Mouse (Mus musculus) cerebellum, adult 11 months (tissue): Measurements from ENCODE around the gene Tmod1.
A peak's percentile ranks its signal among the peaks of the same experiment; 100 is the strongest.

Experiments
- DNase-seq: peaks from one replicate; pipeline ENCODE4 v3.0.0; 2022

The Tmod1 gene

DNA sequence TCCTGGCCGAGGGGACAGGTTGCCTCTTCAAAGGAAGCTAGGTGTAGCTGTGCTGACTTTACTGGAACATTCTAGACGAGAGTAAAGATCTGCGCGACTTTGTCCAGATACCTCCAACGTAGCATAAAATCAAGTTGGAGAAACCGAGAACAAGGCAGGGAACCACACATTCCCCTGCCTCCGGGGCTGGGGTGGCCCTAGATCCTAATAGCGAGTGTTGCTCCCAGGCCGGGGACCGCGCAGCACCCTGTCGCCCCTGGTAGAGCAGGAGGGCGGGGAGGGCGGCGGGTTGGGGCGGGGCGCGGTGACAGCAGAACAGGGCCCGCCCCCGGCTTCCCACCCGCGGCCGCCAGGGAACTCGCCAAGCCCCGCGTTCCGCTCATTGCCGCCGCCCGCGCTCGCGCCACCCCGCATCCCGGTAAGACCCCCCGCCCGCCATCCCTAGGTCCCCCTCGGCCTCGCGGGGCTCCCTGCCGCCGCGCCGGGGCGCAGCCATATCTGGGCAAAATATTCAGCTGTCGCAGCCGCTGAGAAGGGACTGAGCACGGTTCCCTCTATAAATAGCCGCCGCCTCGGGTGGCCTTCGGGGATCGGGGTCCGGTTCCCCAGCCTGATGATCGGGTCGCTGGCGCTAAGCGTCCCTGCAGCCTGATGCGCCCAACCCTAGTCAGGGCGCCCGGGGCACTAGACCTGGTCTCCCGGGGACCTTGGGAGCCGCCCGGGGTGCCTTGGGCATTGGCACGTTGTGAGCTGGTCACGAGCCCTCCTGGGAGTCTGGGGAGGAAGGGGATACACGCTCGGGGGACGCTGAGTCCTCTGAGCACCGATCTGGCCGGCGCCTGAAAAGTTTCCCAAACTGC, at the start of gene Tmod1:
Gene Tmod1, plus strand, starts transcription at position 44 of the 860 bp plus-strand sequence.
- peak; percentile 80 for DNase-seq

DNA sequence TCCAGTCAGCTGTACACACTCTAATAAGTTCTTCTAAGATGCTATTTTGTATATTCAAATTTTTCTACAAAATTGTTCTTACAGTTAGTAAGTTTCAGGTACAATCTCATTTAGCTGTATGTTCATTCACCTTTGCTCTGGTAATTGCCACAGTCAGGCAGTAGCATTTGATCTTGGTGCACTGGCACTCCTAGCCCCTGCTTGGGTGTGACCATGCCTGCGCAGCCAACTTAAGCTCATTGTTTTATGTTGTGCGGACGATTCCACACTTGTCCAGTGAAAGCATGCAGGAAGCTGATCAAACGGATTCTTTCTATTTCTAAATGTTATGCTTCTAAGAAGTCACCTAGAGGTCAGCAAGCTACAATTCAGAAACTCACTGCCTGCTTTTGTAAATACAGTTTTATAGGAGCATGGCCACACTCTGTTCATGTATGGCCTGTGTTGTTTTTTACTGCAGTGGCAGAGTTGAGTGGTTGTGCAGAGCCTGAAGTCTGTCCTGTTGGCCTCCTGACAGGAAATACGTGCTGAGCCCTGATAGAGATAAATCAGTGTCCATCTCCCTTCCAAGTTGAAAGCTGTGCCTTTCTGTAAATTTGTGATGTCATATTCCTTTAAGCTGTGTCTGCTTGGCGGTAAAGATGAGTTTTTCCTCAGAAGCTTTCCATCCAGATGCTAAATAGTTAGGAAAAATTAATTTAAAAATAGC, 48.2 kb upstream of the Tmod1 start:
- DNase-seq = no peak

DNA sequence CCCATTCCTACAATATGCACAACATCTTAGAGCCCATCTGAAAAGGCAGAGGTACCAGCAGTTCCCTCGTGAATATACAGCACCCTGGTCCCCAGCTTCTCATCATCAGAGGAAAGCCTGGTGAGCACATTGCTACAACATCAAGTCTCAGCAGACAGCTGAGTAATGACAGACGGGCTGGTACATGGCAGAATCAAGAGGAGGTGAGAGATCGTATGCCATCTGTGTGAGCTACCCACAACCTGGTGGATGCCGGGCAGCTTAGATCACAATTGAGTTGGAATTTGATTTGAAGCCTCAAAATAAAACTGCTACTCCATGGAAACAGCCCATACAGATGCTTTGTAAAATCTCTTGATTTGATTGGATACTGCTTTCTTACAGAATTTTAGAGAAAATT, 40.2 kb upstream of the Tmod1 start:
- DNase-seq = no peak

DNA sequence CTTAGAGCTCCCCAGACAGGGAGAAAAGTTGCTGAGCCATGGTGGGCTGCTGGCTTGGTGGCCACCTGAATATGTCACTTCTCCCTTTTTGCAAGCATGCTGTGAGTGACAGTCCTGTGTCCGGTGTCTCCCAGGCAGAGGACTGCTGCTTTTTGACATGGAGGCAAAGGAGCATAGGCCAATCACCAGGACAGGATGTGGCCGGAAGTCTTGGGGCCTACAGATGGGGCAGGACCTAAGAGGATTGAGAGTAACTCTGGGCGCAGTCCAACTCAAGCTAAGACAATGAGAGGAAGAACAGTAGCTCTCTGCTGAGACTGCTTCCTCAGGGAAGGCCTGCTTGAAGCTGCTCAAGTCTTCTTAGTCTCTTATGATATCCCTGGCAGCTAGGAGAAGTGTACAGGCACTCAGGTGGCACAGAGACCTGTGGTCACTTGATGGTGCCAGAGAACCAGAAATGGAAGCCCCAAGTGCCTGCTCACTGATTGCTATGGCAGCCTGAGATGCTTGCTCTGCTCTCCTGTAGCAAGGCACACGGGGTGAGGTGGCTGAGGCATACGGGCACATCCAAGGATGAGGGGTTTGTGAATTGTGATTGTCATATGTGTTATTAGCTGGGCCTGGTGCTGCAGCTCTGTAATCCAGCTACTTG, 30.5 kb upstream of the Tmod1 start:
- DNase-seq = no peak

DNA sequence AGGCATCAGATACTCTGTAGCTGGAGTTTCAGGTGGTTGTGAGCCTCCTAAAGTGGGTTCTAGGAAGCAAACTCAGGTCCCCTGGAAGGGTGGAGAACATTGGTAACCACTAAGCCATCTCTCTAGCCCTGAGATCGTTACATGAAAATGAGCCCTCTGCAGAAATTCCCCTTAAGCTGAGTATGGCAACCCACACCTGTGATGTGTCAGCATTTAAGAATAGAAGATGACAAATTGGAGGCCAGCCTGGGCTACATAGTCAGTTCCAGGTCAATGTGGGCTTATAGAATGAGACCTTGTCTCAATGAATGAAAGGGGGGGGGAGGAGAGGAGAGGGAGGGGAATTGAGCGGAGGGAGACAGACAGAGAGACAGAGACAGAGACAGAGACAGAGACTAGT, 27.0 kb upstream of the Tmod1 start:
- no peak for DNase-seq

DNA sequence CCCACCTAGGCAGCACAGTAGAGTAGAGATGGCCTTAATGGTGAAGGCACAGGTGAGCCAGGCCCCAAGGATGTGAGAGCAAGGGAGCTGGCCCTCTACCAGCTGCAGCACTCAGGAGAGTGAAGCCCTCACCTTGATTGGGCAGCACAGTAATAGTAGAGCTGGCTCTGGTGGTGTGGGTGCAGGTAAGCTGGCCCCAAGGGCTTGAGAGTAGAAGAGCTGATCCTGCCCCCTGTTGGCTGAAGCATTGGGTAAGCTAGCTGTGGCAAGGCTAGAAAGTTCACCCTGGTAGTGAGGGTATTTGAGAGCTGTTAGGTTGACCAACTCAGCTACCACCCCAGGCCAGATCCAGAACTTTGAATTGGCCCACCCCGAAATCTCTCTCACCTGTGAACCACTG, 23.1 kb upstream of the Tmod1 start:
- DNase-seq = no peak

DNA sequence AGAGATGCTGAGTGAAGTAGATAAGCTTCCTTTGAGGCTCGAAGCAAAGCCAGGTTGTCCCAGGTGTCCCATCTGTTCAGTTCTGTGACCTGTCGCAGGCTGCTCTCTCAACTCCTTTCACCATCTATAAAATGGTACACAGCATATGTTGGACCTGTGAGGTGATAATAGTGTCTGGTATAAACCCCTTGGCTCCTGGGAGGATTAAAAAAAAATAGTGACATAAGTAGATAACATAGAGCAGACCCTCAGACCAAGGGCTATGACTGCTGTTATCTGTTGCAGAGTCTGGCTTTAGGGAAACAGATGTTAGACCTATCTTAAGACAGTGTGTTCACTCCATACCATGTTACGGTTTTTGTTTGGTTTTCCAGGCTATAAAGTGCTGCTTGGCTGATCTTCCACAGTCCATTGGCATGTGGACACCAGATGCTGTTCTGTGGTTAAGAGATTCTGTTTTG, 15.7 kb upstream of the Tmod1 start:
- DNase-seq = no peak

DNA sequence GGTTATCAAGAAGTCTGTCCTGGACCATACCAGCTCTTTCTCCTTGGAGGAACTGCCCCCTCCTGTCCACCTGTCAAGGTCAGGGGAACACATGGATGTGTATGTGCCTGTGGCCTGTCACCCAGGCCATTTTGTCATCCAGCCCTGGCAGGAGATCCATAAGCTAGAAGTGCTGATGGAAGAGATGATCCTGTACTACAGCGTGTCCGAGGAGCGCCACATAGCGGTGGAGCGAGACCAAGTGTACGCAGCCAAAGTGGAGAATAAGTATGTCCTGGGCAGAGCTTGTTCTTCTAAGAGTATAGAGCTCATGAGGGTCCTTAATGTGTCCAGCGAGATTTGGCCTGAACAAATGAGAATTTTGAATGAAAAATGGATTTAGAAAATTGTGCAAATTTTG, 12.8 kb upstream of the Tmod1 start:
- DNase-seq = no peak

DNA sequence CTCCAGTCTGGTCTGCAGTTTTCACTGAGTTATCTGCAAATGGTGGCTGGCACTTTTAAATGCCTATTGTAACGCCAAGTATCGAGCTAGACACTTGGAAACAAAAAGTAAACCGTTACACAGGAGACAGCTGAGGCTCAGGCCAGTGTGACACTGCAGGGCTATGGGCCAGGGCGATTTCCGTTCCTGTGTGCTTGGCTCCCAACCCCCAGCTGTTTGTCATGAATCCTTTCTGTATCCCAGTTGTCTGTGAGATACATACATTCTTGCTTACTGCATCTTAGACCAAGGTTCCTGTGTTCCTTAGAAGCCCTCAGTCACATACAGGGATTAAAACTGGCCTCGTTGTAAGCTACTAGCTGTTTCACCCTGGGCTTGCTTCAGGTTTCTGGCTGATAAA, 10.5 kb upstream of the Tmod1 start:
- no peak for DNase-seq

DNA sequence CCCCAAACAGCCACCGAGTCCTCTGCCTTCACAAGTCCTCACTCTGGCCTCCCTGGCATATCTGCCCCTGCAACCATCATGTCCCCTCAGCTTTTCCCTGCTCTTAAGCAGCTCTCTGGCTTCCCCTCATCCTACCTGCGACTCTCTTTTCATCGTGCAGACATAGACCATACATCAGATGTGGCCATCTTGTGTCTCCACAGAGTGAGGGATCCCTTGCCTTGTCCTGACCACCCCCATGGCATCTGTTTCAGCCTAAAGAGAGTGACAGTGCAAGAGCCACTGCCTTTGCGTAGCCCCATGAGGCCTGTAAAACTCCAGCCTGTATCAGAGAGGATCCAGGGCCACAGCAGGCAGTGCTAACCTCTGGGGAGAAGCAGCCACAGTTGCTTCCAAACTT, 10.0 kb upstream of the Tmod1 start:
- no peak for DNase-seq

DNA sequence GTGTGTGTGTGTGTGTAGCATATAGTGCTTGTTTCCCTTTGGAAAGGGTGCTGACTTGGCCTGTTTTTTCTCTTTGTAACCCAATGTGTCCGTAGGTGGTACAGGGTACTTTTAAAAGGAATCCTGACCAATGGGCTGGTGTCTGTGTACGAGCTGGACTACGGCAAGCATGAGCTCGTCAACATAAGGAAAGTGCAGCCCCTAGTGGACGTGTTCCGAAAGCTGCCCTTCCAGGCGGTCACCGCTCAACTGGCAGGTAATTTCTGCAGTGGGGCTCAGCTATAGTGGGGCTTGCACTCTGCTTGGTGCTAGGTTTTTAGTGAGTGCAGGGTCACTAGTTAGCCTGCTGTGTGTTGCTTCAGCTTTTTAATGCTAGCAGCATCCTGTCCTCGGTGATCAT, 9.2 kb upstream of the Tmod1 start:
- DNase-seq = no peak

DNA sequence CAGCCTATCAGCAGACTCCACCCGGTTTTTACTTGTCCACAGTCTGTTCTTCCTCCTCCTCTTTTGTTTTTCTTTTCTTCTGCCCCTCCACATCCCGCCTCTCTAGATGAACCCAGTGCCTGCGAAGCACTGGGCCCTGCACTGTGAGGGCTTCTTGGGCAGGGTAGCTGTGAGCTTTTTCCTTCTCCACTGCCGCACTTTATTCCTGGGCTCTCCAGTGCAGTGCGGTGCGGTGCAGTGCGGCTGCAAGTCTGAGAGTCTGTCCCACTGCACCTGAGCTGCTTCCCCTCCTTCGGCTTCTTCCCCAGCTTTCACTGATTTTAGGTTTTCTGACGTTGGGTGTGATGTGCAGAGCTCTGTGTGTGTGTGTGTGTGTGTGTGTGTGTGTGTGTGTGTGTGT, 6.3 kb upstream of the Tmod1 start:
- no peak for DNase-seq

DNA sequence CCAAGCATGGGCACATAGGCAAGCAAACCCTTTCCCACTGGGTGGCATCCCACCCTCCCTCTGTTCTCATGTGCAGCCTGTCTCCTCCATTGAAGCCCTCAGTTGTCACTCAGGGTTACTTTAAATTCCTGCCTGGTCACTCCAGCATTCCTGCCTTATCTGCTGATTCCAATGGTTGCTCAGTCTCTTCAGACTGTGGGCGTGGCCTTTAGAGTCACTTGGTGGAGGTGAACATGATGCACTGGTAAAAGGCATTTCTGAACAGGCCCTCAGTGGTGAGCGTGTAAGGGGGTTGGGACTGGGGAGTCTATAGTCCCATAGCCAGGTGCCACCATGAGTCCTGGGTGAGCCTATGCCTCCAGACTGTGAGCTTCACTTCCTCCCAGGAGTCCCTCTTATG, 5.5 kb upstream of the Tmod1 start:
- DNase-seq = no peak

DNA sequence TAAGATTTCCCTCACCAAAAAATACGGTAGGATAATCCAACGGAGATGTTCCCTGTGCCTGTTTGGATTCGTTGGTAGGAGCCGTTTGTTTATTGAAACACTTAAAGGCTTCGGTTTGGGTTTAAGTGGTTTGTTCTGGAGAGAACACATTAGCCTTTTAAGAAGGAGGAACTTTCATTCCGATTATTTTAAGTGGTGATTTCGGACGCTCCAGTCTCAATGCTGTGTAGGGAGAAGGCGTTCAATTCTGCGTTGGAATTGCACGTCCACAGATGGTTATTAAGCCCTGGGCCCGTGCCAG, 194 bp upstream of the Tmod1 start:
- no peak for DNase-seq

DNA sequence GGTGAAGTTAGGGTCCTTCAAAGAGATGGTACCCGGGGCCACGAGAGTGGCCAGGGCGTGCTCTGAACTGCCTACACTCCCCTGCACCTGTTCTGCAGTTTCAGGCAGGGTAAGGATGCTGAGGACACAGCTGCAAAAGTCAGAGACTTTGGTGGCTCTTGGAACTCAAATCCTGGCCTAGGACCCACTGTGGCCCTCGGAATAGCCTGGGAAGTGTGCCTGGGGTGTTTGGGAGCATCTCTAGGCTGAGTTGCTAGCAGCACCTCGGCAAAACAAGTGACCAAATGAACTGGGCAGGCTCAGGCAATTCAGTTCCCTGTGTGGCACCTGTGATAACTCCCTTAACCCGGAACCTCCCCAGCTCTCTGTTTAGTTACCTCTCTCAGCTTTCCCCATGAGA, 1.2 kb downstream of the Tmod1 start:
- DNase-seq = no peak

DNA sequence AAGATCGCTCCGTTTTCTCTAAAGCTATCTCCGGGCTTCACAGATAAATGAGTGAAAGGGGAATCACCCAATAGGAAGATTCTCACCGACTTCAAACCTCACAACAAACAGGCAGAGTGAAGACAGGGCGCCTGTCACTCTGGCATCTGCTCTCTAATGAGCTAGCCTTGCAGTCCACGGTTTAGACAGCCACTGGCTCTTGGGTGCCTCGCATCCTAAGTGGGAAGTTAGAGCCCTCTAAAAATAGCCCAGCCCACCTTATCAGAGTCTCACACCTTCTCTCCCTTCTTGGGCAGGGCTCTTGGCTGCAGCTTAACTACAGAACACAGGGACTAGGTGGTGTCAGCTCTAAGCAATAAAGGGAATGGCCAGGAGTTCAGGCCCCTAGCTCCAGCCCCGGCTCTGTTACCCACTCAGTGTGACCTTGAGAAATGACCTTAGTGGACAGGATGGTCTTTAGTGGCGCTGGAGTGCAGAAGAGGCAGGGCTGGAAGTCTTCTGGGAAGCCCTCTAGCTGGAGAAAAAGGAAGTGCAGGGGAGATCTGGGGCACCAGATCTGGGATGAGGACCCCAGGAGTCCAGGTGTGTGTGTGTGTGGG, 2.0 kb downstream of the Tmod1 start:
- peak; percentile 64 for DNase-seq

DNA sequence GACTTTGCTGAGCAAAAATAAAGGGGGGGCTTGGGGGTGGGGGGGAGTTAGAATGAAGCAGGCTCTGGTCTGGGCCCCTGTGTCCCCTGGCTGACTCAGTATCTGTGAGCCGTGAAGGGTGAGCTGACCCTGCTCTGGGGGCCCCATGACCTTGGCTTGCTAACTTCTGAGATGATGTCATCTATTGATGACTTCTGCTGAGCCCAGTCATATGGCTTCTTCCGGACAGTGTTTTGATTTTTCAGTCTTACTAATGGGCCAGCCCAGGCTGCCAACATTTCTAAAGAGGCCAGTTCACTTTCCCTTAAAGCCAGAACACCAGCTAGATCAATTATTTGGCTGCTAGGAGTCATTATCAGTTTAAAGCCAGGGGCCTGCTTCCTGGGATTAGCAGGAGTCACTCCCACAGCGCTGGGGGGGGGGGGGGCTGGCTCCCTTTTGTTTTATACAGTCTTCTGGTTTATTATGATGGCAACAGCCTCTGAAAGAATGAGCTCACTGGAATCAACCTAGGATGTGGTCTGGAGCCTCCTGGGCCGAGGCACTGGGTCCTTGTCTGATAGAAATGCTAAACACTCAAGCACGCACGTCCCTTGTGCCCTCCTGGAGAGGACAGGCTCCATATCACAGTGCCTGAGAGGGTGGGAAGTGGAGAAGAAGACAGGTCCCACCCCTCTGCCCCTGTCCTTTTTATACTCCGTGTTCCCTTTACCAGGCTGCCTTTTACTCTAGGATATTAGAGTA, 3.2 kb downstream of the Tmod1 start:
- no peak for DNase-seq

DNA sequence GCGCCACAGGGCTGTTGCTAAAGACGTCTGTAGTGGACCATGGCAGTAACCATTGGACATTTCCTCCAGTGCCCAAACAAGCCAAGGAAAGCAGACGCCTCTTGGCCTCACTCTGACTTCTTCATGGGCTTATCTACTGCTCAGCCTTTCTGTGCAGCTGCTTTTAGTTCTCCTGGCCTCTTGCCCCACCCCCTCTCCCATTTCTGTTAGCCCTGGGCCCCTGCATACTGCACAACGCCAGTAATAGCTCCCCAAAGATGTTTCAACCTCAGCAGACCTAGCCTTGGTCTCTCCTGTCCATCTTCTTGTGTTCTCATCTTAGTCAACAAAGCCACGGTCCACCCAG, 3.7 kb downstream of the Tmod1 start:
- no peak for DNase-seq

DNA sequence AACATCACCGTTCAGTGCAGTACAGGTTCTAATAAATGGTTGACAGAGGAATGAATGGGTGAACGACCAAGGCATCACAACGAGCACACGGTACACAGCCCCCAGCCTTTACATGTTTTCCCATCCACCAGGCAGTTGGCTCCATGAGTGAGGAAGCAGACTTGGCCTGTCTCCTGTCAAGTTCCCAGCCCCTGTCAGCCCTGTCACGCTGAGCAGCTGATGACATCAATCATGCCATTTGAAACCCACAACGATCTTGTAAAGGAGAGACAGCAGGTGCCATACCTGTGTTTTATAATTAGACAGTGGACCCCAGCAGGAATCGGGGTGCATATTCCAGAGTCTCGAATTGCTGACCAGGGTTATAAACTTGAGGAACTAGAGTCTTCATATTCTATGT, 4.6 kb downstream of the Tmod1 start:
- DNase-seq = no peak

DNA sequence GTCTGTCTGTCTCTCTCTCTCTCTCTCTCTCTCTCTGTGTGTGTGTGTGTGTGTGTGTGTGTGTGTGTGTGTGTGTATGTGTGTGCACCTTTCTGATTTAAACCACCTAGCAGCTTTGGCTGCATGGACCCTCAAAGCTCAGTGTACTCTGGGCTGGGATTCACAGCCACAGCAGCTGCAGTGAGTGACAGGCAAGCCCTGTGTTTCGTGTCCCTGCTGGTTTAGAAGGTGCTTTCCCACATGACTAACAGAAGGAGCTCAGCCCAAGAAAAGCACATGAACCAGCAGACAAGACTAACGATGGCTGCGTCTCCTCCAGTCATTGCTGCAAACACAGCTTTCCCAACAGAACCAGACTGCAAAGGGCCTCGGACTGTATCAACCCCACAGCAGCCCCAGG, 9.2 kb downstream of the Tmod1 start:
- no peak for DNase-seq

DNA sequence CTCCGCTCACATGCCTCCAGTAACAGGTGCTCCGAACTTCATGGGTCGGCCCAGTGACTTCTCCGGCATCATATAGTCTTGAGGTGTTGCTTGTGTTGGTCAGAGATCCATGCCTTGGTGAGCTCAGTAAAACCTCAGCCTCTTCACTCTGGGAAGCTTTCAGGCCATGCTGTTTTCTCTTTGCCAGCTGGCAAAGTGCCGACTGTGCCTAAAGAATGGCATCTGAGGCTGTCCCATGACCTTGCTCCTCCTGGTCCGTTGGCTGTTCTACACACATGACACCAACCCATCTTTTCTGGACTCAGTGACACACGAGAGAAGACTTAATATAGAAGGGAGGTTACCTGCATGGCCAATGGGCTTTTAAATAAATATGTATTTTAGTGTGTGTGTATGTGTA, 9.7 kb downstream of the Tmod1 start:
- no peak for DNase-seq

DNA sequence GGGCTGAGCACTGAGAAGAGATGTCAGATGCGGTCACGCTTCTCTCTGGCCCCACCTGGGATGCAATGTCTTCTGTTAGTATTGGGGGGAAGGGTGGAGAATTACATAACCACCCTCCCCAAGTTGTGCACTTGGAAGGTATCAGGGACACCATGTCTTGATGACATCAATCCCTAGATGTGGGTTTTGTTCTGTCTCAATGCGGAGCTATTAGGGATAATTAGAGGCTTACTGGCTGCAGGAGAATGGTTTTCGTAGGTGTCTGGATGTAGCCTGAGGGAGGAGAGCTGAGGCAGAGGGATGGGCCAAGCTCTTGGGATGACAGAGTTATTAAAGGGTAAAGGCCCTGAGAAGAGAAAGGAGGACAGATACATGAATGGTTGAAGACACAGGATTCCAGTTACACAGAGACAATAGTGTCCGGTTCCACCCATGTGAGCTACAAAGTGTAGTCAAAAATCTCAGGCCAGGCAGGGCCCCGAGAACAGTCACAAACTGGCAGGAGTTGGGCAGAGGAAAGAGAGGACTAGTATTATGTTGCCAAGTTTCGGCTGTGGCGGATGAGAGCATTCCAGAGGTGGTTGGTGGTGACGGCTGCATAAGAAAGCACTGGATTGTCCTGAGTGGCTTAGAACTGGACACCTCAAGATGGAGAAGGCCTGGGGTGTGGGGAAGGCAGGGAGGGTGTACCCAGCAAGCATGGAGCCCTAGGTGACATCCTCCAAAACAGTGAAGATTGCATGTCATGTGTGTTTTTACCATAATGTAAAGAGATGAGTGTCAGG, 14.8 kb downstream of the Tmod1 start:
- DNase-seq = no peak
